Mouse (Mus musculus): ENCODE measurements at regions not wholly inside any gene's neighbourhood (a gene's known extent, or its start where the extent isn't known, plus 50 kb on each side); places are given as distances from the start of the nearest gene placed in this dataset.

DNA sequence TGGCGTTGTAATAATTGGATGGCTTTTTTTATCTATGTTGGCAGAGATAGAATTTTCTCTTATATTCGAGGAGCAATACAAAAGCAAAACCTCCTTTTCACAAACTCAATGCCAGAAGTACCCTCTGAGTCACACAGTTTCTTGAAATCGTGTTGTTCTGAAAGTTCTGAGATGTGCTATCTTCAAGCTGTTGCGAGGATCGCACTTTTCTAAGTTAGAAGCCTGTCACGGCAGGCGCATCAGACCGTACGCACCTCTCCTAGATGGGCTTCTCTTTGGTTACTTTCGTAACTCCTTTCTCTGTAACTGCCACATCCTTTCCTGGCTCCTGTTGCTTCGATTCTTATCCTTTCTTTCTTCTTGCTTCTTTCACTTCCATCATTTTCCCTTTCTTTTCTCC lies 271.2 kb upstream of the Arrdc3 start:
- no peak for DNase-seq (ENCODE audit: low read depth, low spot score)

DNA sequence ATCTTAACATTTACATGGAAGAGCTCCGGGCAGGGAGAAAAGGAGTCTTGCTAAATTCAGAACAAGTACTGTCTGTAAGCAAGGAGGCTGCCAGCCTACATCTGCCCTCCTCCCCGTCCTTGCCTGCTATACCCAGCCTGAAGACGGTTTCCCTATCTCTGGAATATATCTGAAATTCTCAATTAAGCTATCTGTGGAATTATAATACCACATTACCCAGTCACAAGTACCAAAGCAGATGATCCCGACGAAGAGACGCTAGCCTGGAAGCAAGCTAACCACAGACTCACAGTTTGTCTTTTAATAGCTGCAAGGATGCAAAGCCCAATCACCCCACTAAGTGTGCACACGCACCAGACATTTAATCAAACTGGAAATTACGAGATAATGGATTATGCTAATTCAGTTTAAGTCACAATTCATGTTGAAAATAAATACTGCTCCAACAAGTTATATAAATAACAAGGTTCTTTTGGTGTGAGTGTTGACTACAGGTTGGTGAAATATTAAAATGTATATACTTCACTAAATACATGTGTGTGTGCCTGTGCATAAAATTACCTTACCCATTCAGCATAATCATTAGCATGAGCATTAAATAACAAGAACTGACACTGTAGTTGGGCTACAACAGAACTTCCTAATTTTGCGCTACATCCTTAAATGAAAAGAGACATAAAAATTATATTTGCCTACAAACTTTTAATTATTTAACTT lies 269.9 kb upstream of the Arrdc3 start:
- no peak for DNase-seq (ENCODE audit: low read depth, low spot score)

DNA sequence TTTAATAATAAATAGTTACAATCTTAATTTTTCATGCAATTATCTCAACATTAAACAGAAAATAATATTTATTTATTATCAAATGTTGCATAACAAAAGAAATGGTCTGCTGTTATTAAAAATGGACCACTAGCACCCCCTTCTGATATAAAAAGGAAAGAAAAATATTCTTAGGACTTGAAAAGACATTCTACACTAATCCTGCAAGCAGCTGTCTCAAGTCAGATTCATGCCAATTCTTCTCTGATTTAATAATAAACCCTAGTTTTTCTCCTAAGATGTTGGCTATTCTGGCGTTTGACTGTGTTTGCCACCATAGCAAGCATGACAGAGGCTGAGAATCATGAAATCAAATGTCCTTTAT lies 269.3 kb upstream of the Arrdc3 start:
- peak; percentile 59 for DNase-seq (ENCODE audit: low read depth, low spot score)

DNA sequence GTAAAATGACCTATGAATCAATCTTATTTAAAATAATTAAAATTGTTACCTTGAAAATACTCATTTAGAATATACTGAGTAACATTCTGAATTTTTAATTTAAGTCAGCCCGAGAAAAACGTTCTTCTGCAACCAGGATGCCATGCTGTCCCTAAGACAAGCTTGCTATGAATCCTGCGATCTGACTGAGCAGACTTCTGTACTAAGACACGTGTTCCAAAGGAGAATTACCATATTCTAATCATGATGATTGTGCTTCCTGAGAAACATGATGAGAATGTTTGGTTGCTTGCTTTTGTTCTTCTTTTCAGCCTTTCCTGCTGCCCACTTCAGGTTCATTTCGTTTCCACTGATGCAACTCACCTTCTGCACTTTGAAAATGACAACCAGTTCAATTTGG lies 268.2 kb upstream of the Arrdc3 start:
- DNase-seq (ENCODE audit: low read depth, low spot score): no peak

DNA sequence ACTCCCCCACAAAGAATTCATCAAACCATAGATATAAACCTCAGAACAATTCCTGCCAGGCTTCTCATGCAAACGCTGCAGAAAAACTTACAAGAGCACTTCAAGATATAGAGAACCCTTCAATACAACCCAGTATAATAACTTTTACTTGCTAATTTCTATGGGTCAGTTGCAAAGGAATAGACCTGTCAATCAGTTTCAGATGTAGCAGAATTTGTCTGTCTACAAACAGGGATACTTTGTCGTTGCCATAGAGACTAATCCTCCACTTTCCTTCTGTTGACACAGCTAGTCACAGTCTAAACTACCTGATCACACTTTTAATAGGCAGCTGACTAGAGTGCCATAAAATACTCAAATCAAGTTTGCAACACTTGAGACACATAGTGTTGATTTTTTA lies 260.2 kb upstream of the Arrdc3 start:
- no peak for DNase-seq (ENCODE audit: low read depth, low spot score)

DNA sequence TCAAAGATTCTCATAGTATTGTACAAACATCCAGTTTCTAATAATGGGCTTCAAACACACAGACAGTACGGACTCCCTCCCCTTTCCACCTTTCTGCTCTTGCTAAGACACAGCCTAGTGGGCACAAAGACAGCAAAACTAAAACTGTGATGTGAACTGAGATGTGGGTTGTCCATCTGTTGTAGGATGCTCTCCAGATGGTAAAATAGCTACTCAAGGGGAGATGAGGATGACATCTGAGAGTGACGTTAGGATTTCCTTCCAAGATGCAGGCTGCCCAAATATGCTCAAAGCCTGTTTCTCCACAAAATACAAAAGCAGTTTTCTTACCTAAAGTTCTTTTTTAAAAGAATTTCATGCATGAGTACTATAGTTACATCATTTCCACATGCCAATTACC lies 241.8 kb upstream of the Arrdc3 start:
- no peak for DNase-seq (ENCODE audit: low read depth, low spot score)

DNA sequence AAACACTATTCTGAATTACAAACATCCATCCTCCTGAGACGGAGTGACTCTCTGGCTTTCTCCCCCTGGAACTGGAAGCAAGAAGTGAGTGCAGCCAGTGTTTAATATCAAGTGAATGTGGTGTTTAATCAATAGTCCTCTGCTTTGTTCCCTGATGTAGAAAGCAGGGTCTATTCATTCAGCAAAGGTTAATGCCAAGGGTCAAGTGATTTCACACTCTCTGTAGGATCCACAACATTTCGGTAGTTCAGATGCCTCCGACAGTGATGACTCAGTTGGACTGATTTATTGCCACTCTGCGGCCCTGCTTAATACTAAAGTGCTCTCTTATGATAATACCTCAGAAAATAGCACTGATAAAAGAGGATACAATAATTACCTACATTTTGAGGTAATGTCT lies 235.6 kb upstream of the Arrdc3 start:
- DNase-seq (ENCODE audit: low read depth, low spot score): no peak

DNA sequence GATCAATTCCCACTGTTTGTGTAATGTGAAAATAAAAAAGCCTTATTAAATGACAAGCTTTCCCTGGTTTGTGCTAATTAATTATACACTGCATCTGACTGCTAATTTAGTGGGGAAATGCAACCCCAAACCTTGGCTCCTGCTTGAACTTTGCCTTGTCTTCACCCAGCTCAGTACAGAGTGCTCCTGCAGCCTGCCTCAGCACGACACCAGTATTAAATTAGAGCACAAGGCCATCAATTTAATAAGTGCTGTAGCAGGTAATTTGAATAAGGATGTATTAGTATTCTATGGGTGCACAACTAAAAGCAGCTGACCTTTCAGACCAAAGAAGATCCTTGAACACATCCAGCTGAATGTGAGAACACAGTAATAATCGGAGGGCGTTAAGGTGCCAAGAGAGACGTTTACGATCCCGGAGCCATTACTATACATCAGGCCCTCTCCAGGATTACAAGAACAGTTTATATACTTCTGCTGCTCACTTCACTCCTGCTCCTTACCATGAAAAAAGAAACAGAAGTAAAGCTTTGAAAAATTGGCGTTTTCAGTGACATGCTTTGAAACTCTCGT lies 230.1 kb upstream of the Arrdc3 start:
- no peak for DNase-seq (ENCODE audit: low read depth, low spot score)

DNA sequence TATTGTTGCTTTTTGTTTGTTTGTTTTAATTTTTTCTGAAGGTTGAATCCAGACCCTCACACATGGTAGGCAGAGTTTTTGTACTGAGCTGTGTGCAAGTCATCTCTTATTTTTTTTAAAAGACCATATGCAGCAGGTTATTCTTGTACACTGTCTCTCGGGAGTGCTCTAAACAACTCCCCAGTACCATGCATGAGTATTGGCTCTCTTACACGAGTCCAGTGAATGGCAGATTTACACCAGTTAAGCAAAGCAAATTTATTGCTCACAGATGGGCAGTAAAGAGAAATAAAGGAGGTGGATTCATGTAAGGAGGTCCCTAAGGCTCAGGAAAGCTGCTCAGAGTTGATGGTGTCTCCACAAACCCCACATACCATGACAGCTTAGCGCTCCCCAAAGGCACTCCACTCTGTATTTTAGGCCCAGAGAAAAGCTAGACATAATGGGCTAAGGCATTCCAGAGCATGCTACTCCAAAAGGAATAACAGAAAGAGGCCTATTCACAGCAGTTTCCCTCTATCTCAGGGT lies 216.9 kb upstream of the Arrdc3 start:
- DNase-seq (ENCODE audit: low read depth, low spot score): no peak

DNA sequence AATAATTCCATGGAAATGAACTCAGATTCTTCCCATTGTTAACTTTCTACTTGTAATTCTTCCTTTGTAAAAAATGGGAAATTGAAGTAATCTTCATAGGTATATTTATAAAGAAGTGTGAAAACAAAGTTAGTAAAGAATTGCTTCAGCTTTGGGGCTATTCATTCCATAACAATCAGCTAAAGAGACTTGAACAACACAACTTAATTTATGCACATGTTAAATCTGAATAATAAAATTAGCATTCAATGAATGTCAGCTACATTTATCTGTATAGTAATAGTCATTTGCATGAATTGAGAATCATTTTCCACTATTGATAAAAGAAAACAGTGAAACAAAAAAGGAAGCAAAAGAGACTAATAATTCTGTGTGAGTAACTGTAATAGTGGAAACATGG lies 193.3 kb upstream of the Arrdc3 start:
- no peak for DNase-seq (ENCODE audit: low read depth, low spot score)

DNA sequence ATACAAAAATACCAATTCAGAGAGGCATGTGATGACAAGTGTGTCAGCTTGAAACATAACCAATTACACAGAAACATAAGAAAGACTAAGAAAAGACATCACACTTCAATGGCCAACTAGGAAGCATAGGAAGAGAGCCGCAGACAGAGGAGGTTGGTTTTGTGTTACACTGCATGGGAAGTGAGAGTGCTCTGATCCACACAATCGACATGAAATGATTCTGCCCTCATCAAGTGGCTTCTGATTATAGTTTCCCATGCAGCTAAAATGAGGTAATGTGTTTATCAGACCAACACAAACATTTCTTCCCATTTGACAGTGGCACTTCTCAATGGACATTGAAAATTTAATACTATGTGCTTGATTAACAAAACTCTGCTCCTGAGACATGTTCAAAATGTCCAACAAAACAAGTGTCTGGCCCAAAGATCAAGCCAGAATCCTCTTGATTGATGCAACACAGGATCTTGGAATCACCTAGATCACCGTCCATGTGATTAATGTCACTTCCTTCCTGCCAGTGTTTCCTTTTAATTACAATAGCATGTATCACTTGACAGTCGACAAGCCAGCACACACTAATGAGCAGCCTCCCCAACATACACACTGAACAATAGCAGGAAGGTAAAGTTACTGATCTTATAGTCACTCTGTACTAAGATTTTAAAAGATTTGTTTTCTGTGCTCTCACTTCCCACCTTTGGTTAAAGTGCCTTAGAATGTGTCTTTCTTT lies 192.4 kb upstream of the Arrdc3 start:
- DNase-seq (ENCODE audit: low read depth, low spot score): no peak

DNA sequence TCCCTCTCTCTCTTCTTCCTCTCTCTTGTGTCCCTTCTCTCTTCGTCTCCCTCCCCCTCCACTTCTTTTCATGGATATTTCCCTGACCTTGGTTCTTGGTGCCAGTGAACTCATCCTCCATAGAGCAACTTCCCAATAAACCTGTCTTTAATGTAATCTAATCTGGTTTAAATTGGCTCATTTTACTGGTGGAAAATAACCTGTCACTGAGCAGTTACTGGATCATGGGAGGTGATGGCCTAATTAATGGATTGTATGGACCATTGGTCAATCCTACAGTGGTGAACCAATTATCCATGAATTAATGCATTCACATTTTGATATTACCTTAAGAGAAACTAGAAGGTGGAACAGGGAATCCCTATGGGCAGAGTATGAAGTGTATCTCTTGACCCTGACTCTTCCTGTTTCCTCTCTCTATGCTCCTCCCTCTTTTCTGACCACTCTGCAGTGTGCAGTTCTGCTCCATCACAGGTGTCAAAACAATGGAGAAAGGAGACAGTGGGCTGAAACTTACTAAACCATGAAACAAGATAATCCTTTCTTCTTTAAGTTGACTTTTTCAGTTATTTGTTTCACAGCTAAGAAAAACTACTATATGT lies 187.5 kb upstream of the Arrdc3 start:
- no peak for DNase-seq (ENCODE audit: low read depth, low spot score)

DNA sequence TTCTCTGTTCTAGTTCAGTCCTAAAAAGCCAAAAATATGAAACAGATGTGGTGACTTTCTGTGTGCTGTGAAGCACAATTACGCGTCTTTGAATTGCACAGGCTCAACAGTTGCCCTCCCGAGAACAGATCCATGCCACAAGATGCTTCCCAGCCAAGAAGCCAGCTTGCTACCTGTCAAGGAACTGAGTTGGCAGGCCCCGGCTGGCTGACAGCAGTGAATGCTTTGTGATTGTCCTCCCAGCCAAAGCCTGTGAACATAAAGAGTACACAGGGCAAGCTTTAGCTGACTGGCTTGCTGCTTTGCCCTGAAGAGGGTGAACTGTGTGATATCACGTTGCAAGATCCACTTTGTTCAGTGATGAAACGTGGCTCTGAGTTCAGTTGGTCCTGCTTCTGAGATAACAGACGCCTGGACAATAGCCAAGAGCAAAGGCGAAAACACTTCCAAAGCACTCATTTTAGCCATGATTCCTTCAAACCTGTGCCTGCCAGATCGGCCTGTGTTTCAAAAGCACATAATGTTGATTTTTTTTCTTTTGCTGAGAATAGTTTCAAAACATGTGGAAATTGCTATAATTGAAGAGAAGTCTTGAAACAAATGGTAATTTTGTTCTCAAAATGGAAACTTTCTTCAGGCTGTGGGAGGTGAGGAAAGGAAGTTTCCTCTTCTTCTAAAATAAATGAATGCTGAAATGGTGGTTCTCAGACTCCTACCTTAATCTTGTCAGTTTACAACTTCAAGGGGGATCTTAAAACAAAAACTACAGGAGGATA lies 173.5 kb upstream of the Arrdc3 start:
- peak; percentile 12 for DNase-seq (ENCODE audit: low read depth, low spot score)

DNA sequence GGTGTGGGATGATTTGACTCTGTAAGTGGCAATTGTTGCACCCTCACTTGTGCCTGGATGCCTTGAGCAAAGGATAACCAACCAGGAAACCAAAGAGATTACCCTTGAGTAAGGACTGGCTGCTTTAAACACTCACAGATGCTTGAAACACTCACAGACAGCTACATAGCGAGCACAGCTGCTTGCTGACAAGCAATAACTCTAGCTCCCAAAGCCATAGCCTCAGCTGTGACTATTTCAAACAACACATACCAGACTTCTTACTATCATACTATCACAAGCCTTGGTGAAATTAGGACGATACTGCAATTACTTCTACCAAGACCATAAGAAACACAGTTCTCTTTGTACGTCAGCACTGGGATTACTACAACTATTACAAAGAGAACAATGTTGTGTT lies 163.9 kb upstream of the Arrdc3 start:
- DNase-seq (ENCODE audit: low read depth, low spot score): no peak

DNA sequence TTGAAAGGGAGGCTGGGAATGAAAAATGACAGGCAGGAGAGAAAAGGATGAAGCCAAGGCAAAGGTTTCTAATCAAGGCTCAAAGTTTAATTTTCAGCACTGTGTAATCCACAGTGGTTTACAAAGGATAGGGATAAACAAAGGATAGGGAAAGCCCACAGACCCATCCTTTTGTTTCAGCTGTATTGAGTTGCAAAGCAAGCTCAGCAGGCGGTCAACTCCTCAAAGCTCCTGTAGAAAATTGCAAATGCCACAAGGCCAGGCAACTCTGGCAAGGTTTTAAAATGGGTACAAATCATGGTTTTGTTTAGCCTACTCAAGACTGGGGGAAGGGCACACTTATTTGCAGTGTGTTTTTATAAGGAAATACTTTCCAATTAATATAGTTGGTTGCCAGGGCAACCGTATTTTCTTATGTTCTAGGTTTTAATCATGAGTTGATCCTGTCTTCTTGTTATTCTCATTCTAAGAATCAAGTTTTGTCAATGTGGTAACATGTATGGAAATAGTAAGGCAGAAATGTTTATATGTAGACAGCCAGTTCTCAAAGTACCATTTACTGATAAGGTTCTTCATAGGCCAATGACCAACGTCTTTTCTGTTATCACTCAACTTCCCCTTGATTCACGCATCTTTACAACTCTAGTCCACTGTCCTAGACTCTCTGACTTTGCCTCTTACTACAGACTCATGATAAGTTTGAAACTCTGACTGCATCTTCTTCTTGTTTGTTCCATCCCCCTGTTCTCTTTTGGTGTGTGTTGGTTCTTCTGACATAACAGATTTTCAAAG lies 159.8 kb upstream of the Arrdc3 start:
- no peak for DNase-seq (ENCODE audit: low read depth, low spot score)

DNA sequence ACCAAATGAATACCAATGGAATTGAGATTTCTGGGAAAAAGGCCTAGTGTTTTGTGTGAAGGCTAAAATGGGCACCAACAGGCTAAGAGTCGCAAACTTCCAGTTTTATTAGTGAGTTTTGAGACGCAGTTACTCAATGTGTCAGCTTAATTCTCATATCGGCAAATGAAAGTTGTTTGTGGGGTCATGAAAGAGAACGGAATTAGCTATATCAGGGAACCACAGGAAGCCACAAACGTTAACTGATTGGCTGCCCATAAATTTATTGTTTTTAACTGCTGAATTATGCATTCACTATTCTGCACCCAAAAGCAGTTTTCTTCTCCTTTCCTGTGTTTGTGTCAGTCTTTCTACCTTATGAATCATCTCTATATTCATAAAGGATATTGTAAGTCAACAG lies 154.0 kb upstream of the Arrdc3 start:
- no peak for DNase-seq (ENCODE audit: low read depth, low spot score)

DNA sequence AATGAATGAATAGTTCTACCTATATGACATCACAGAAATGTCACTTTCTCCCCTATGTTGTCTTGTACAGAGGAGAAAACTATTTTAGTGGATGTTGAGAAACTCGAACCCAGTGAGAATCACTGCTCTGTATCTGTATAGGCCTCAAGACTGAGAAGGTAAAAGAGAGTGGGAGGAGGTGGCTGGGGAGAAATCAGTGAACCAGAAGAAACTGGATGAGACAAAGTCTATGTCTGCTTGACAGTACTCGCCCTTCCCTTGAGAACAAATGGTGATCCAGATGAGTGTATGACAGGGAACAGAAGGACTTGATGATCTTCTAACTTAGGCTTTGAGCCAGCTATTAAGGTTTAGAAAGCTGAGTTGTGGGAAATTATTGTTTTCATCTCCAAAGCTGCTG lies 137.2 kb upstream of the Arrdc3 start:
- no peak for DNase-seq (ENCODE audit: low read depth, low spot score)

DNA sequence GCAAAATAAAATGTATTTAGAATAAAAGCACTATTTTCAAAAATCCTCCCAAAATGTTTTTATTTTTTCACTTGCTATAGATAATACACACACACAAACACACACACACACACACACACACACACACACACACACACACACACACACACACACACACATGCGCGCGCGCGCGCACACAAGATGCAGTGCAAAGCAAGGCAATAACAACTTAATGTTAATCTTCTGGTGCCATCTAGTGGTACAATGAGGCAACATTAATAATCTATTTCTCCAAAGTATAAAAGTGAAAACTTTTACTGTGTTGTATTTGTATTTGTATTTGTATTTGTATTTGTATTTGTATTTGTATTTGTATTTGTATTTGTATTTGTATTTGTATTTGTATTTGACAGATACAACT lies 136.2 kb upstream of the Arrdc3 start:
- peak; percentile 36 for DNase-seq (ENCODE audit: low read depth, low spot score)
